Mouse (Mus musculus) stomach, postnatal 0 days (tissue): ENCODE data around the gene Hmgxb4. TPM values are rescaled to one million over a fixed set of nuclear protein-coding genes. Genes with fewer than 3 reads are reported as not detected.

Source experiments
- ATAC-seq: fragments of 200-750 bp; cut with Nextera tagmentation; 2 replicates; pipeline ENCODE4 v1.8.0; 2017; ENCODE audit not compliant: low FRiP score, low TSS enrichment
- DNase-seq: peaks from one replicate; pipeline ENCODE4 v3.0.0-alpha.2; 2016; ENCODE audit warnings: low spot score
- H3K27ac ChIP-seq: fragments of 300-500 bp; sonication (generic); replicated peaks from 2 replicates; pipeline ENCODE4 v1.5.1; 2014; ENCODE audit warnings: mild to moderate bottlenecking, control low read depth
- H3K27me3 ChIP-seq: fragments of 300-500 bp; sonication (generic); 2 replicates; pipeline ENCODE4 v1.6.1; 2014; ENCODE audit warnings: low read length; ENCODE audit not compliant: control insufficient read depth, insufficient read depth
- H3K36me3 ChIP-seq: fragments of 300-500 bp; sonication (generic); 2 replicates; pipeline ENCODE4 v1.6.1; 2014; ENCODE audit warnings: low read length, mixed read lengths; ENCODE audit not compliant: control insufficient read depth, insufficient read depth
- H3K4me1 ChIP-seq: fragments of 300-500 bp; sonication (generic); replicated peaks from 2 replicates; pipeline ENCODE4 v1.6.1; 2014; ENCODE audit warnings: antibody characterized with exemption; ENCODE audit not compliant: control insufficient read depth, insufficient read depth
- H3K4me2 ChIP-seq: fragments of 300-500 bp; sonication (generic); replicated peaks from 2 replicates; pipeline ENCODE4 v1.6.1; 2014; ENCODE audit warnings: low read depth, mild to moderate bottlenecking, control low read depth, moderate library complexity
- H3K4me3 ChIP-seq: fragments of 300-500 bp; sonication (generic); 2 replicates; pipeline ENCODE4 v1.5.1; 2014; ENCODE audit warnings: low read depth, low read length, control low read depth
- H3K9ac ChIP-seq: fragments of 300-500 bp; sonication (generic); 2 replicates; pipeline ENCODE4 v1.6.1; 2014; ENCODE audit warnings: mild to moderate bottlenecking, low read length, control low read depth, mixed read lengths
- H3K9me3 ChIP-seq: fragments of 300-500 bp; sonication (generic); 2 replicates; pipeline ENCODE4 v1.6.1; 2016; ENCODE audit warnings: low read length; ENCODE audit not compliant: control insufficient read depth
- CTCF ChIP-seq: IDR thresholded peaks from 2 replicates; pipeline ENCODE4 v1.5.1; 2016; ENCODE audit warnings: antibody characterized with exemption, low read depth, mild to moderate bottlenecking, moderate library complexity
- EP300 ChIP-seq: optimal IDR thresholded peaks from 2 replicates; pipeline ENCODE3; 2016; ENCODE audit warnings: antibody characterized with exemption
- WGBS: fragments of 180-500 bp; shearing (Covaris S2); extraction: QIAGEN DNeasy Blood & Tissue Kit; methylation state at CpG from one replicate; pipeline ENCODE4 v1.1.7; 2014; 5-methylcytosine and 5-hydroxymethylcytosine counted together
- polyA plus RNA-seq: library from polyadenylated mRNA; unstranded; fragments of >200 nt; fragmentation: Nextera tagmentation; extraction: Ambion mirVana; gene quantifications from 2 replicates; pipeline ENCODE4 v1.2.1, GENCODE M21; 2015

The Hmgxb4 gene
- polyA plus RNA-seq, 1 experiment from 2014 or later = 9.9 TPM

GRCm38 (mm10) chr8:75053342-75053741 lies 60.2 kb downstream of the Hmgxb4 start:
- WGBS = 88% methylated on average over 4 of the region's 4 CpGs
- peaks cover 4% of the 10 kb centered on the region; the same call in 1 of the 2 replicates for H3K36me3 ChIP-seq

DNA sequence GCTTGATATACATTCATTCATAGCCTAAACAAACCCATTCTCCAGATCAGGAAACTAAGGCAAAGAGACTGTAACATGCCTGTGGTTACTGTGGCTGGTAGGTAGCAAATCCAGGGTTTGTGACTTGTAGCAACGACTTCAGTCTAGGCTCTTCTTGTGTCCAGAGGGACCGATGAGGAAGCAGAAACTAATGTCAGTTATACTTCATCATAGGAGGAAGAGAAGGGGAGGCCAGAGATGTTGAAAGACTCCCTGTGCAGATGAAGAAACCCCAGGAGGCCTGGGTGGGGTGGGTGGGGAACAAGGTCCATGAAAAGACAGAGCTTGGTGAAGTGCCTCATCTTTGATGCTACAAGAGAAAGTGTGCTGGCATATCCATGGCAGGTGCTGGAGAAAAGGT lies 62.5 kb downstream of the Hmgxb4 start:
- no peaks in the 10 kb centered on the region for H3K27me3 ChIP-seq
- no peak for ATAC-seq
- no peaks in the 10 kb centered on the region for H3K9me3 ChIP-seq
- DNase-seq = no peak
- H3K9ac ChIP-seq = no peak overlapping the region
- H3K27ac ChIP-seq = no peak overlapping the region
- no peak overlapping the region for H3K4me3 ChIP-seq
- TF ChIP-seq EP300 = no peak
- TF ChIP-seq CTCF = no peak
- H3K36me3 ChIP-seq = peaks cover 9% of the 10 kb centered on the region; the same call in 1 of the 2 replicates
- no peaks in the 10 kb centered on the region for H3K4me1 ChIP-seq
- WGBS = 93% methylated on average over 2 of the region's 2 CpGs
- no peak overlapping the region for H3K4me2 ChIP-seq

More at GRCm38 (mm10) chr8:75053342-75053741, 60.2 kb downstream of the Hmgxb4 start:
- H3K4me2 ChIP-seq = no peak overlapping the region
- no peak for TF ChIP-seq EP300
- no peak for TF ChIP-seq CTCF
- H3K9me3 ChIP-seq = no peaks in the 10 kb centered on the region
- ATAC-seq = no peak
- no peak overlapping the region for H3K9ac ChIP-seq
- no peaks in the 10 kb centered on the region for H3K4me1 ChIP-seq
- no peak for DNase-seq
- no peaks in the 10 kb centered on the region for H3K27me3 ChIP-seq
- H3K27ac ChIP-seq = no peak overlapping the region
- H3K4me3 ChIP-seq = no peak overlapping the region

GRCm38 (mm10) chr8:75060022-75060421 lies 66.9 kb downstream of the Hmgxb4 start:
- no peak for DNase-seq
- H3K4me1 ChIP-seq = no peaks in the 10 kb centered on the region
- peaks cover 11% of the 10 kb centered on the region; the same call in 1 of the 2 replicates for H3K36me3 ChIP-seq
- no peaks in the 10 kb centered on the region for H3K9me3 ChIP-seq
- H3K27me3 ChIP-seq = no peaks in the 10 kb centered on the region
- no peak overlapping the region for H3K27ac ChIP-seq
- 74% methylated on average over 6 of the region's 6 CpGs for WGBS
- no peak overlapping the region for H3K4me3 ChIP-seq
- H3K4me2 ChIP-seq = no peak overlapping the region
- H3K9ac ChIP-seq = no peak overlapping the region
- ATAC-seq = no peak
- TF ChIP-seq CTCF = no peak
- no peak for TF ChIP-seq EP300

GRCm38 (mm10) chr8:75060815-75061214 lies 67.7 kb downstream of the Hmgxb4 start:
- H3K4me1 ChIP-seq = no peaks in the 10 kb centered on the region
- H3K4me2 ChIP-seq = no peak overlapping the region
- H3K9ac ChIP-seq = no peak overlapping the region
- H3K9me3 ChIP-seq = no peaks in the 10 kb centered on the region
- no peak overlapping the region for H3K4me3 ChIP-seq
- no peak for ATAC-seq
- 65% methylated on average over 2 of the region's 2 CpGs for WGBS
- DNase-seq = no peak
- TF ChIP-seq EP300 (no peak), CTCF (no peak)
- H3K27me3 ChIP-seq = no peaks in the 10 kb centered on the region
- H3K36me3 ChIP-seq = peaks cover 12% of the 10 kb centered on the region; the same call in 1 of the 2 replicates
- H3K27ac ChIP-seq = no peak overlapping the region

- H3K36me3 ChIP-seq = peaks cover 8% of the 10 kb centered on the region; the same call in 1 of the 2 replicates
- no peak overlapping the region for H3K4me2 ChIP-seq
- no peak for TF ChIP-seq EP300
- no peak for TF ChIP-seq CTCF
- no peak overlapping the region for H3K4me3 ChIP-seq
- H3K4me1 ChIP-seq = no peaks in the 10 kb centered on the region
- H3K9ac ChIP-seq = no peak overlapping the region
- no peaks in the 10 kb centered on the region for H3K9me3 ChIP-seq
- ATAC-seq (no peak), DNase-seq (no peak)
- H3K27ac ChIP-seq = no peak overlapping the region
- WGBS = 70% methylated on average over 3 of the region's 3 CpGs
- H3K27me3 ChIP-seq = no peaks in the 10 kb centered on the region
These were observed 70.1 kb downstream of the Hmgxb4 start for GRCm38 (mm10) chr8:75063290-75063689.

- TF ChIP-seq CTCF (no peak), EP300 (no peak)
- no peak overlapping the region for H3K4me3 ChIP-seq
- peaks cover 3% of the 10 kb centered on the region; the same call in 1 of the 2 replicates for H3K36me3 ChIP-seq
- no peak for DNase-seq
- H3K9ac ChIP-seq = no peak overlapping the region
- H3K4me1 ChIP-seq = no peaks in the 10 kb centered on the region
- H3K9me3 ChIP-seq = no peaks in the 10 kb centered on the region
- H3K27ac ChIP-seq = no peak overlapping the region
- ATAC-seq = no peak
- 88% methylated on average over 3 of the region's 3 CpGs for WGBS
- no peaks in the 10 kb centered on the region for H3K27me3 ChIP-seq
- H3K4me2 ChIP-seq = no peak overlapping the region
These were observed 71.6 kb downstream of the Hmgxb4 start for GRCm38 (mm10) chr8:75064790-75065189.
